Mouse (Mus musculus) cerebellum, adult 2 months (tissue): ENCODE data around the gene Pdxk. TPM values are rescaled to one million over a fixed set of nuclear protein-coding genes. Genes with fewer than 3 reads are reported as not detected.

Source experiments
- DNase-seq, 2 experiments: peaks; one replicate each; pipeline ENCODE4 v3.0.0; 2021
- H3K27ac ChIP-seq: fragments of 200-500 bp; 2 replicates; pipeline ENCODE4 v1.5.1; 2012; ENCODE audit warnings: low read length, control low read depth, inconsistent platforms; ENCODE audit not compliant: insufficient read depth
- H3K27me3 ChIP-seq: fragments of 200-500 bp; 2 replicates; pipeline ENCODE4 v1.6.1; 2012; ENCODE audit warnings: inconsistent platforms, mild to moderate bottlenecking, low read length, moderate library complexity; ENCODE audit not compliant: control insufficient read depth, insufficient read depth
- H3K4me1 ChIP-seq: fragments of 200-500 bp; 2 replicates; pipeline ENCODE4 v1.6.1; 2011; ENCODE audit warnings: low read length; ENCODE audit not compliant: control insufficient read depth, insufficient read depth
- H3K4me3 ChIP-seq: fragments of 200-500 bp; replicated peaks from 2 replicates; pipeline ENCODE3; 2011; ENCODE audit warnings: mild to moderate bottlenecking, low read depth, low read length, control low read depth; ENCODE audit not compliant: insufficient read depth
- CTCF ChIP-seq: fragments of 200-500 bp; IDR thresholded peaks from 2 replicates; pipeline ENCODE4 v1.5.1; 2011; ENCODE audit warnings: low read depth, mild to moderate bottlenecking, control low read depth, low read length, moderate library complexity, borderline replicate concordance; ENCODE audit not compliant: insufficient read depth
- POLR2A ChIP-seq: fragments of 200-500 bp; IDR thresholded peaks from 2 replicates; pipeline ENCODE4 v1.6.1; 2011; ENCODE audit warnings: low read length, control low read depth, borderline replicate concordance; ENCODE audit not compliant: insufficient read depth
- WGBS: fragments of 180-500 bp; shearing (Covaris S2); methylation state at CpG from one replicate; pipeline ENCODE4 v1.1.7; 2018; 5-methylcytosine and 5-hydroxymethylcytosine counted together
- polyA plus RNA-seq: library from polyadenylated mRNA; depleted of rRNA; stranded (reverse); fragments of >200 nt; gene quantifications from 2 replicates; pipeline ENCODE4 v1.2.3, GENCODE M21; 2012; rRNA removed

Pdxk gene
- polyA plus RNA-seq, 1 experiment, result 82.0 TPM

DNA sequence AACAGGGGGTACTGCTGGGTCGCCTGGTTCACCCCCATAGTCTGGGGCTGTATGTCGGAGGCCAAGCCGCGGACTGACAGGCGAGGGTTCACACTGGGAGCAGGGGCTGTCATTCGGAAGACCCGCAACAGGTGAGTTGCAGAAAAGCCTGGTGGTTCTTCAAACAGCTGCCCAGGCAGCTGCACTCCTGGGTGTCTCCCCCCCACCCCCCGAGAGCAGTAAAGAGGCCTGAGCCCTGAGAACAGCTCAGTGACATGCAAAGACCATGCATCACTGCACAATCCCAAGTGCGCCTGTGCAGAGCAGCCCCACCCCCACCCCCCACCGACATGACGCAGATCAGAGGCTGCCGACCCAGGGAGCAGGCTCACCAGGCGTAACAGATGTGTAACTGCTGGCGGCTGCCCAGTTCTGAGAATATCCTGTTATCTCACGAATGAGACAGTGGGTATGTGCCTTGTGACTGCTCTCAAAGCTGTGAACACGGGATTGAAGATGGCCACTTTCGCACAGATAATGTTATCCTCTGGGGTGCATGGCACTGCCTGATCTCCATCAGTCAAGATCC, 65.6 kb downstream of the Pdxk start:
- TF ChIP-seq POLR2A, result no peak
- no peak for TF ChIP-seq CTCF
- WGBS, result 33% methylated on average over 17 of the region's 17 CpGs
- Histone ChIP-seq H3K27me3 (no peaks in the 10 kb centered on the region), H3K4me3 (no peak overlapping the region), H3K4me1 (peaks cover 6% of the 10 kb centered on the region; the same call in 1 of the 2 replicates), H3K27ac (no peak overlapping the region)
- no peak for DNase-seq

DNA sequence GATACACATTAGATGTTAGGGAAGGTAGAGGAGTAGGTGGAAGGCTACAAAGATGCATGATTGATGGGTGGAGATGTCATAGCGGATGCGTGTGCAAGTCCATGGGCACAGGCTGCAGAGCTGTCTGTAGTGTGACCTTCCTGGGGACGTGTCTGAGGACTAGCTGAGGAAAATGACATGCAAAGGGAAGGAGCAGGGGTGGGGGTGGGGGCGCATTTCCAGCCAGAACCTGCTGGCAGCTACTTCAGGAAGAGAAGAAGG, 68.2 kb downstream of the Pdxk start:
- Histone ChIP-seq H3K27me3 (no peaks in the 10 kb centered on the region), H3K27ac (no peak overlapping the region), H3K4me3 (no peak overlapping the region), H3K4me1 (peaks cover 6% of the 10 kb centered on the region; the same call in 1 of the 2 replicates)
- 59% methylated on average over 4 of the region's 4 CpGs for WGBS
- TF ChIP-seq CTCF (no peak), POLR2A (no peak)
- DNase-seq, result no peak

DNA sequence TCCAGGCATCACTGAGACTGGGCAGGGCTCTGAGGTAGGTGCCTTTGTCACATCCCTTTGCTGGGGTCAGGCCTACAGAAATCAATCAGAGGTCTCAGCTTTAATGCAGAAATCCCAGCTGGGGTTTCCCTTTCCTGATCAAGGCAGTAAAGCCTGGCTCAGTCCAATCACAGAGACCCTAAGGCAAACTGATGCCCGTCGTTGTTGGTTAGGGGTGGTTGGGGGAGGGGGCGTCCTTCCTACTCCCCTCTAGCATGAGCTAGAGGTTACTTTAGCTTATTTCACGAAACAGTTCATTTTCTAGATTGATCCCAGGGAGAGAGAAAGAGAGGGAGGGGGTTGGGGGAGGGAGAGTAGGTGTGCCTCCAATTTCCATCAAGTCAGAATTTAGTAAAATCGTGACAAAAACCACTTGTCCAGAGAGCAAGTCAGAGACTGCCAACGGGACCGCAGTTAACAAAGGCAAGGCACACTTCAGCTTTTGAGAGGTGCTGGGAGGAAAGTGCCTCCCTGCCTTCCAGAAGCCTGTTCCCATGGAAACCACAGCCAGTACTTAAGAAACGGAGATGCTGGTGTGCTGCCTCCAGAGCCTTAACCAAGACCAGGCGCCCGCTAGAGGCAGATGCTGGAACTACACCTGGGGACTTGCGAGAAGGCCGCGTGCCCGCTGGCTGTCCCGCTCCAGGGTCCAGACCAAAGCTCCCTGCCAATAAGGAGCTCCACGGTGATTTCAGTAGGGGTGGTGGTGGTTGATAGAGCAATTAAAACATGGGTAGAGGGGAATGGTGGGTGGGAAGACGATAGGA, 68.8 kb downstream of the Pdxk start:
- Histone ChIP-seq H3K4me1 (peaks cover 6% of the 10 kb centered on the region; the same call in 1 of the 2 replicates), H3K27ac (no peak overlapping the region), H3K4me3 (no peak overlapping the region), H3K27me3 (no peaks in the 10 kb centered on the region)
- TF ChIP-seq CTCF (peak; percentile 87), POLR2A (no peak)
- WGBS, result 6% methylated on average over 17 of the region's 17 CpGs
- DNase-seq, result peak; percentile 88 to 96

DNA sequence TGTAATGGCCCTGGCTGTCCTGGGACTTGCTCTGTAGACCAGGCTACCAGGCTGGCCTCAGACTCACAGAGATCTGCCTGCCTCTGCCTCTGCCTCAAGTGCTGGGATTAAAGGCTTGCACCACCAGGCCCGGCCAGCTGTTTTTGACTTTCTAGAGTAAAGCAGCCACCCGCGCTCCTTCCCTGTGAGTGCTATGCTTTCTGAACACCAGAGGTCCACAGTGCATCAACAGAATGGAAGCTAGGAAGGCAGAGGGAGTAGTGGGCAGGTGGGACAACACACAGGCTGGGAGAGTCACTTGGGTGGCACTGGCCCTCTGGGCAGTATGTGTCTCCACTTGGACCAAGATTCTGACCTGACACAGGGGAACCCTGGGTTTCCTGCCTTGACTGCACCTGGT, 69.4 kb downstream of the Pdxk start:
- Histone ChIP-seq H3K27ac (no peak overlapping the region), H3K4me1 (peaks cover 6% of the 10 kb centered on the region; the same call in 1 of the 2 replicates)
- no peak for DNase-seq

DNA sequence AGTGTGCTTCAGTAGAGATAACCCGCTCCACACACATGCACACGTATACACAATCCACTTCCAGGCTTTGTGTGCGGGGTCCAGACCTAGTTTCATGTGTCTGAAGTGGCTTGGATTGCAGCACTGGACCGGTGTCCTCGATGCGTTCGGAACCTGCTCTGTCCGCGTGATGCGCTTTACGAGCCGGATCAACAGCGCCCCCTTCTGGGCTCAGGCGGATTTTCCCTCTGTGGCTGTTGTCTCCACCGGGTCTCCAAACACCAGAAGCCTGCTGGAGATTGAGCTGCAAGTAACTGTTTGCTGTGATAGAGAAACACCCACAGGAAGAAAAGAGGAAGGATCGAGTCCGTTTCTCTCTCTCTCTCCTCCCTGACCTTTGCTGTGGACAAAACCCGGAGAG, 72.7 kb downstream of the Pdxk start:
- TF ChIP-seq POLR2A, result no peak
- peak; percentile 93 for TF ChIP-seq CTCF
- peak; percentile 79 to 89 for DNase-seq

More for the DNA sequence above, 69.4 kb downstream of the Pdxk start:
- H3K4me3 ChIP-seq, result no peak overlapping the region
- H3K27me3 ChIP-seq, result no peaks in the 10 kb centered on the region
- 88% methylated on average over 3 of the region's 3 CpGs for WGBS
- TF ChIP-seq POLR2A (no peak), CTCF (no peak)

DNA sequence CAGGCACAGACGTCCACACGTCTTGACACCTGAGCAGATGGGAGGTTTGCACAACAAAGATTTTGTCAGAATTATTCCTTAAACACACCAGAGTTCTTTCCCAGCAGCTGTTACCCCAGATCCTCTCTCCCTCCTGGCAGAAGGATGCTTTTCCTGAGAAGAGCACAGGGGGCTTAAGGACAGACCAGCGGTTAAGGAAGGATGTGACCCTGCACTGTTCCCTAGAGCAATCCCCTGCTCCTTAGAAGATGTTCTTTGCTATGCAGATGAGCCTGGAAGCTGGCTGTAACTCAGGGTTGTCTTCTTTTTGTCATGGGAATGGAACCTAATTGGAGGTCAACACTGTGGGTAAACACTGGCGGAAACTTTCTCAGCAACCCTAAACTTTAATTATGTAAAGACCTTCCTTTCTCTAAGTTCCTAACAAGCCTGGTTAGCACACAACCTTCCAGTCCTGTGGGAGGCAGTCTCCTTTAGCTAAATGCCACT, 73.7 kb downstream of the Pdxk start:
- no peaks in the 10 kb centered on the region for H3K27me3 ChIP-seq
- no peak for TF ChIP-seq CTCF
- no peak overlapping the region for H3K4me3 ChIP-seq
- H3K4me1 ChIP-seq, result peaks cover 5% of the 10 kb centered on the region; the same call in 1 of the 2 replicates
- H3K27ac ChIP-seq, result no peak overlapping the region
- DNase-seq, result no peak
- 90% methylated on average over 4 of the region's 4 CpGs for WGBS

More for the DNA sequence above, 72.7 kb downstream of the Pdxk start:
- H3K27ac ChIP-seq, result no peak overlapping the region
- H3K4me1 ChIP-seq, result peaks cover 11% of the 10 kb centered on the region; the same call in 1 of the 2 replicates
- no peaks in the 10 kb centered on the region for H3K27me3 ChIP-seq
- WGBS, result 7% methylated on average over 18 of the region's 18 CpGs
- H3K4me3 ChIP-seq, result no peak overlapping the region

DNA sequence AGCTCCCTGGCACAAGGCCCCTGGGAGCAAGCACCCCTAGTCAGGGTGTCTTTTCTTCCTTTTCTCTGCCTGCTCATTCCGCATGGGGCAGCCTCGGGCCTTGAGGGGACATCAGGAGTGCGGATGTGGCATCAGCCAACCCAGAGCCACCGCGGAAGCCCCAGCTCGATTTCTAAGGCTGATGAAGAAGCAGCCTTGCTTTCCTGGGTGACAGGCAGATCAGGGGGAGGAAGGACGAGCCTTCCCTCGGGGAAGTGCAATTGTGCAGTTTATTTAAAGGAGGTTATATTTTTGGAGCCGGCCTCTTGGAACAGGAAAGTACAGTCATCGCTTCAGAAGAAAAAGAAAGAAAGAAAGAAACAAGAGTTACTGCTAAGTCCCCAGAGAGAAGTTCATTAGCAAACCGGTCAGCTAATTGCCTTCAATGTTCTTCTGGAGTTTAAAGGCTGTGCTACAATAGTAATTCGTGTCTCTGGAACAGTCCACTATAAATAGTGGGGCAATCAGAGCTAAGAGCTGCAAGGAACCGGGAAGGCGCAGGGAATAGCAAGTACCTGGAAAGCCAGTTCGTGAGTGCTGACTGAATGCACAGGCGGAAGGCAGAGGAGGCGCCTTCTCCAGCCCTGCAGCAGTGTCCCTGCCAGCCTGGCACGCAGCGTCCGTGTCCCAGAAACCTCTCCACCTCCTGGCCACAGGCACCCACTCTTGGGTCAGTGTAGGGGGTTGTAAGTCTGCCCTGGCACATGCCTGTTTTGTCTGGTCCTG, 76.4 kb downstream of the Pdxk start:
- Histone ChIP-seq H3K27ac (no peak overlapping the region), H3K27me3 (no peaks in the 10 kb centered on the region), H3K4me3 (no peak overlapping the region), H3K4me1 (0 out of 2 replicates have a peak, but pooled peaks cover 4% of the 10 kb centered on the region)
- DNase-seq, result peak in 1 of 2 experiments; percentile 35
- WGBS, result 65% methylated on average over 20 of the region's 20 CpGs
- TF ChIP-seq CTCF, result no peak
- no peak for TF ChIP-seq POLR2A

Other genes with a start within 250 kb of the Pdxk start
- gene Trappc10, start 220.3 kb downstream of the Pdxk start, polyA plus RNA-seq, result 74.3 and 75.0 TPM in 2 replicates
- 246 and 256 TPM in 2 replicates for gene Agpat3, start 112.5 kb downstream of the Pdxk start, polyA plus RNA-seq
- gene Rrp1, start 51.9 kb downstream of the Pdxk start, polyA plus RNA-seq, result 596 and 620 TPM in 2 replicates
- 112 and 120 TPM in 2 replicates for gene Cstb, start 39.3 kb downstream of the Pdxk start, polyA plus RNA-seq
- gene Olfr1358, start 52.5 kb upstream of the Pdxk start, polyA plus RNA-seq, result not detected in 2 replicates
- 86.6 and 95.0 TPM in 2 replicates for gene Ilvbl, start 109.4 kb upstream of the Pdxk start, polyA plus RNA-seq
- 17.6 and 19.8 TPM in 2 replicates for gene Syde1, start 127.0 kb upstream of the Pdxk start, polyA plus RNA-seq
- gene Olfr1357, start 153.1 kb upstream of the Pdxk start, polyA plus RNA-seq, result not detected in 2 replicates